Mouse (Mus musculus) natural killer cell, adult 2 months (primary cell): ENCODE measurements around the gene Irf9.

Experiments used
- DNase-seq, 2 experiments: peaks; one replicate each; pipeline ENCODE4 v3.0.0; 2022; ENCODE audit warnings: low spot score in 2 of 2

The Irf9 gene

DNA sequence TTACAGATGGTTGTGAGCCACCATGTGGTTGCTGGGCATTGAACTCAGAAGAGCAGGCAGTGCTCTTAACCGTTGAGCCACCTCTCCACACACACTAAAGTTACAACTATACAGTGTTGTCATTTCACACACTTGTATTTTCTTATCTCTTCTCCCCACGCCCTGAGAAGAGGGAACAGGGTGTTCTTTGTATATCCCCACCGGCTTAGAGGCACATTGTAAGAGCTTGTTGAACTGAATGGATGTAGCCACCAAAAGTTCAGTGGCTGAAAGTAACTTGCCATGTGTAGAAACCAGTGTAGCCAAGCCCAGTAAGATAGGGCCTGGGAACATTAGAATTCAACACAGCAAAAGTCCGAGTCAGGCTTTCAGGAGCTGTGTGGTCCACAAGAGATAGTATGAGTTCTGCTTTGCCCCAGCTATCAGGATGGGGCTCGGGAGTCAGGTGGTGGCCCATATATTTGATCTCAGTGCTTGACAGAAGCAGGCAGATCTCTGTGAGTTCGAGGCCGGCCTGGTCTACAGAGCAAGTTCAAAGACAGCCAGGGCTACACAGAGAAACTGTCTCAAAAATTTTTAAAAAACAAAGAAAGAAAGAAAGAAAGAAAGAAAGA is 11.3 kb downstream of the Irf9 start:
- DNase-seq: no peak

DNA sequence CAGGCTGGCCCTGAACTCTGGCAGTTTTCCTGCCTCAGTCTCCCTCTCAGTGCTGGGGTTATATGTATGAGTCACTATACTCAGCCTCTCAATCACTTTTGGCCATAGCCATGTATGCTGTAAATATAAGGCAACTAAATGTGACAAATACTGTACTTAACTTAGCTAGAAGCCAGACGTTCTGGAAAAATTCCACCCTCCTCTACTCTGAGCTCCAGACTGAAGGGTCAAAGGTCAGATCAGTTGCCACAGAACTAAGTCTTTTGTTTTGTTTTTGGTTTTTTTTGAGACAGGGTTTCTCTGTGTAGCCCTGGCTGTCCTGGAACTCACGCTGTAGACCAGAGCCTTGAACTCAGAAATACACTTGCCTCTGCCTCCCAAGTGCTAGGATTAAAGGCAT is 12.5 kb downstream of the Irf9 start:
- DNase-seq: no peak

DNA sequence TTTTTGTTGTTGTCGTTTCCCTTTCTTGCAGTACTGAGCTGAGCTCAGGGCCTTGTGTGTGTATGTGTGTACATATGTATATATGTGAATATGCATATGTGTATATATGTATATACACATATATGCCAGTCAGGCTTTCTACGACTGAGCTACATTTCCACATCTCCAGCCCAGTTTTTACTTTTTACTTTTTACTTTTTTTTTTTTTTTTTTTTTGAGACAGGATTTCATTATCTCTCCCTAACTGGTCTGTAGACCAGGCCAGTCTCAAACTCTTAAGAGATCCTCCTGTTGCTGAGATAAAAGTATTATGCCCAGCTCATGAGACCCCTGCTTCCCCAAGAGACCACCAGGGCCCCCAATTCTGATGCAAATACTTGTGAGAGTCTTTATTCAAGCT is 13.5 kb downstream of the Irf9 start:
- no peak for DNase-seq

DNA sequence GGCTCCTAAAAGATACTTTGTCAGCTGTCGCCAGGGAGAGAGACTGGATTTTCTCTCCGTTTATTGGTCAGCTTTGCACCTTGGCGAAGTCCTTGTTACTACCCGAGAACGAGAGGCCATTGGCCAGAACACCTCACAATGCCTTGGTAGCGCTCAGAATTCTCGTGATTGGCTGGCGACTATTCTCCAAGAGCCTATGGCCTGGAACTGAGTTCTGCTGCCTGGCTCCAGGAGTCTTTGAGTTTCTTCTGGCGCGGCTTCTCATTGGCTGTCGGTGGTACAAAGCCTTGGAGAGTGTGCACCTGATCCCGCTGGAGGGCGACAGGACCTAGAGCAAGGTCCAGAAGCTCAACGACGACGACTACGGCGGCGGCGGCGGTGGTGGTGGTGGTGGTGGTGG is 14.5 kb downstream of the Irf9 start, which contains the start of gene Rec8:
TSS of gene Rec8 (plus strand) at position 216 of the 400 bp plus-strand sequence.
- peak; percentile 17 to 31 for DNase-seq

DNA sequence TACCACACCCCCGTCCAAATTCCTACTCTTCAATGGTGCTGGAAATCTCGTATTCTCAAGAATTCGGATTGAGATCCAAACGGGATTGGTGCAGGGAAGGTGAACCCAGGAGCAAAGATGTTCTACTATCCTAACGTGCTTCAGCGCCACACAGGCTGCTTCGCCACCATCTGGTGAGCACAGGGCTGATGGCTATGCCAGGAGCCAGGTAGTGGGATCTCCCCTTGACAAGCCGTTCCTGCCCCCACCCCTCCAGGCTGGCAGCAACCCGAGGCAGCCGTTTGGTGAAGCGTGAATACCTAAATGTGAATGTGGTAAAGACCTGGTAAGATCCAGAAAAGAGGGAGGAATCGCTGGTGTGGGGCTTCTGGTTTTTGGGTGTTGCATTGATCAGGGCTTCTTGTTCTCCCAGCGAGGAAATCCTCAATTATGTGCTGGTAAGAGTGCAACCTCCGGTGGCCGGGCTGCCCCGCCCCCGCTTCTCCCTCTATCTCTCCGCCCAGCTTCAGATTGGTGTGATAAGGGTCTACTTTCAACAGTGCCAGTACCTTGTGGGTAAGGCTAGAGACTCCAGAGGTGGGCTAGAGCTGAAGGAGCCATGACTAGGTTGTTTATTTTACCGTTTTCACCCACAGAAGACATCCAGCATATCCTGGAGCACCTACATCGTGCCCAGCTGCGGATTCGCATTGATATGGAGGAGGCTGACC is 15.3 kb downstream of the Irf9 start:
- DNase-seq: no peak

DNA sequence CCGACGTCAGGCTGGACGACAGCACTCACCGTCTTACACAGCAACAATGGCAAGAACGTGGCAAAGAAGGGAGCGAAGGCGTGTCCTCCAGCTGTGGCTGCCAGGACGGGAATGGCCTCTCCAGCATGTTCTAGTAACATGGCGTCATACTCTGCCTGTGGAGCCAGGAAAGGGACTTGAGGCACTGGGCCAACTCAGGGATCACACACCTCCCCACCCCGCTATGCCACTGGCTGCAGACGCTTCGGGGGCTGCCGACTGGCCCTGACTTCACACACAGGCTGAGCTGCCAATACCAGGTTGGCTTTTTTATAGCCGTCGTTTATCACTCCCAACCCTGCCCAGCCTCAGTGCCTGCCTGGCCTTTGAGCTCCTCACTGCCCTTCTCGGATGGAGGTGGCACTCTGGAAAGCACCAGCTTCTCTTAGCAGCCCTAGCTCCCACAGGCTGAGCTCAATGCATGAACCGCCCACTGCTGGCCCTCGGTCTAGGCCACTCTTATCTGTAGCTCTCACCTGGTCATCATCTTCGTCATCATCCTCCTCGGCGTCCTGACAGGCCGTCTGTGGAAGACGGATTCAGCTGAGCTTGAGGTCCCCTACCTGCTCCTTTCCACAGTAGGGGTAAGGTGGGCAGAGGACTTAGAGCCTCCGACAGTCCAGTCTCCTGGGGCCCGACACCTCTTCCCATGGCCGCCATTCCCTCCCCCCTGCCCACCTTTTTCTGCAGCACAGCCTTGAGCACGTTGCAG is 24.9 kb downstream of the Irf9 start:
- DNase-seq: no peak

DNA sequence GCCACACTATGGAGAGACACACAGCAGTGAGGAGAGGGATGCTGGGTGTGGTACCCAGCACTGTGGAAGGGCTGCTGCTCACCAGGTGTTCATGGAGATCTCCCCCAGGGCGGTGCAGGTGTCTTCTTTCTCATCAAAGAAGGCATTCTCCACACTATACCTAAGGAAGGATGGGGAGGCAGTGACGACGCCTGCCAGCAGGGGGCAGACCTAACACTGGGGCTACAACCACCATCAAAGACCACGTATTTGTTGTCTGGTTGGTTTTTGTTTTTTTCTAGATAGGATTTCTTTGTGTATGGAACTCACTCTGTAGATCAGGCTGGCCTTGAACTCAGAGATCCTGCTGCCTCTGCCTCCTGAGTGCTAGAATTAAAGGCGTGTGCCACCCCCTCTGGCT is 25.9 kb downstream of the Irf9 start:
- DNase-seq: peak; percentile 62 to 76

DNA sequence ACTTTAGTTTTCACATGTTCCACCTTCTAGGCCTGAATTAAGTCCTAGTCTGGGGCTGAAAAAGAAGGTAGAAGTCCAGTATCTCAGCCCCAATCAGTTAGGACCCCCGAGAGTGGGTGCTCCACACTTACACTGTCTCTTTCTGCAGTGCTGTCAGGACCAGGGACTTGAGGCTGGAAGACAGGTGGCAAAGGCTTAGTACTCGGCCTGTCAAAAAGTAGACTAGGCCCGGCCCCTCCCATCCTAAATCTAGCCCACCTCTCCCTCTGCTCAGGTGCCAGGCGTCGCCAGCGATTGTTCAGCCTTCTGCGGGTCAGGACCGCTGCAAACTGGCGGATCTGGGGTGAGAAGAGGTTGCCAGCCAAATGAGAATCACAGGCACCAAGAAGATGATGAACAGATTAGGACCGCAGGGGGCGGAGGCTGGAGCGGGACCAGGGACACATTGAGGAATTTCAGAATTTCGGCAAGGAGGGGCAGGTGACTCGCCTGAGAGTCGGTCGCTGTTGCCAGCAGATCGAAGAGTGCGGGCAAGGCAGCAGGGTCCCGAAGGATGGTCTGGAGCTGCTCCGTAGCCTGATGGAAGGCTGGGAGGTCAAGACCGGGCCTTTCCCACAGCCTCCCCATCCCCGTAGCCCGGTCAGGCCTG is 31.6 kb downstream of the Irf9 start:
- no peak for DNase-seq

DNA sequence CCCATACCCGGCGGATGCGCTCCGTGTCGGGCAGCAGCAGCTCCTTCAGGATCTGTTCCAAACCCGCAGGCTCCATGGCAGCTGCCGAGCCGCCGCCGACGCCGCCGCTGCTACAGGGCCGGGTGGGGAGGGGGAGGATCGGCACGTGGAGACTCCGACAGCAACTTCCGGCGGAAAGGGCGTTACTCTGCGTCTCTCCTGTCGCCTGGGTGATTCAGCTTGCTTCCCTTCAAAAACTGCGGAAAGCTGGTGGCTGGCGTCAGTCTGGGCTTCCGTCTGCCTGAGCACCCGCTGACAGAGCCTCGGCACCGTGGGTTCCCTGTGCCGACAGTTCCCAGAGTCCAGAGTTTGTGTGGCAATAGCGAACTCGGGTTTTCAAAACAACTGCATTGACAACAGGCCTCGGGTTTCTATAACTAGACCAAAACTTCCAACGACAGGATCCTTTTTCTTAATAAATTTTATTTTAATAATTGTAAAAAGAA is 32.2 kb downstream of the Irf9 start, which contains the start of gene Ipo4:
TSS of gene Ipo4 (minus strand) at position 435 of the 485 bp plus-strand sequence.
- peak; percentile 67 to 78 for DNase-seq

DNA sequence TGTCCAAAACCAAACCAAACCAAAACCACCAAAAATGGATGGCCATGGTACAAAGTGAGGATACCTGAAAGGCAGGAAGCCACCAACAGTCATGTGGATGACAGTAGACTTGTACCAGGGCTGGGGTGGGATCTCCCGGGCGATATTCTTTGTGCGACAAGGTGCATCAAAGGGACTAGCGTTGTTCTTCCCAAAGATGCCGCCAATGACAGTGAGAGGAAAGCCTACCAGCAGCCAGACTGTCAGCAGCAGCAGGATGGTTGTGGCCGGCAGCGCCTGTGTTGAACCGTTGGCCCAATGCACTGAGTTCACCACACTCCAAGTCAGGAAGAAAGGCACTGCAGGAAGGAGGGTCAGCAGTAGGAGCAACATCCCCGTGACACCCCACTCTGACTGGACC is 34.4 kb downstream of the Irf9 start, which contains the start of gene Gm49378:
TSS of gene Gm49378 (minus strand) at position 101 of the 400 bp plus-strand sequence.
- DNase-seq: no peak

DNA sequence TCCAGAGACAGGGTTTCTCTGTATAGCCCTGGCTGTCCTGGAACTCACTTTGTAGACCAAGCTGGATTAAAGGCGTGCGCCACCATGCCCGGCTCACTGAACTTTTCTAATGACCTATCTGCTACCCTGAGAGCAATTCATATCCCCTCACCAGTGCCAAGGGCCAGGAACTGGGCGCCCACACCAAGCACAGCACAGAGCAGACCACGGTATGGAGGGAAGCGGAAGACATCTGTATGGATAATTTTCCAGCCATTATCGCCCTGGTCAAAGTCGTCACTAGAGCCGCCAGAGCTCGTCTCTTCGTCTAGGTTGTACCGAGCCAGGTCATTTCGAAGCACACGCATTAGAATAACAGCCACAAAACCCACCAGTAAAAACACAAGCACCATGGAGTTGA is 37.4 kb downstream of the Irf9 start:
- no peak for DNase-seq

DNA sequence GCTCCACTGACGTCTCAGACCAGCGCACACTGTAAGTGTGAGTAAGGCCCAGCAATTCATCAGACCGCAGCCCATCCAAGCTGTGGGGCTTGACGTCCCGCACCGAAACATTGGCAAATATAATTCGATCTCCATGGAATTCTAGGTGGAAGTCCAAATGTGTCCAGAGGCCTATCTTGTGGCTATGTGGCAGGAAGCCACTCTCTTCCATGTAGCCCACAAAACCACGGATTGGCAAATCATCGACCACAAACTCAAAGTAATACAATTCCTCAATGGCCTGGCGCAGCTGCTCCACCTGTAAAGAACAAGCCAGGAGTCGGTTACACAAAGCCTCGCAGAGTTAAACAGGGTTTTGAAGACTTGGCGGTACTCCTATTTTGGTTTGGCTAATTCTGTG is 37.9 kb downstream of the Irf9 start:
- DNase-seq: no peak

DNA sequence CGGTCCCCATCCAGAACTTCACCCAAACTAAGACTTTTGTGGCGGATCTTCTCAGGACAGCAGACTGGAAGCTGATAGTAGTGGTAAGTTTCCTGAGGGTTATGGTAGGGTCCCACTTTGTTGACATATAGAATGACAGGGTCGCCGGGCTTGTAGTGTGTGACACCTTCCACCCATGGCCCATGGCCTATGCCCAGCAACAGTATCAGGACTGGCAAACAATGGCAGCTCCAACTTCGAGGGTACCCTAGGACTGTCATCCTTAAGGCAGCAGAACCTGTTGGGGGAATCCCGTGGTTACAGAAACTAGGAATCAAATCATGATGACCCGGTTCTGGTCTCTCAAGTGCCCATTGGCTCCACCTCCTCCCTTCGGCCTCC is 39.3 kb downstream of the Irf9 start:
- DNase-seq: no peak

DNA sequence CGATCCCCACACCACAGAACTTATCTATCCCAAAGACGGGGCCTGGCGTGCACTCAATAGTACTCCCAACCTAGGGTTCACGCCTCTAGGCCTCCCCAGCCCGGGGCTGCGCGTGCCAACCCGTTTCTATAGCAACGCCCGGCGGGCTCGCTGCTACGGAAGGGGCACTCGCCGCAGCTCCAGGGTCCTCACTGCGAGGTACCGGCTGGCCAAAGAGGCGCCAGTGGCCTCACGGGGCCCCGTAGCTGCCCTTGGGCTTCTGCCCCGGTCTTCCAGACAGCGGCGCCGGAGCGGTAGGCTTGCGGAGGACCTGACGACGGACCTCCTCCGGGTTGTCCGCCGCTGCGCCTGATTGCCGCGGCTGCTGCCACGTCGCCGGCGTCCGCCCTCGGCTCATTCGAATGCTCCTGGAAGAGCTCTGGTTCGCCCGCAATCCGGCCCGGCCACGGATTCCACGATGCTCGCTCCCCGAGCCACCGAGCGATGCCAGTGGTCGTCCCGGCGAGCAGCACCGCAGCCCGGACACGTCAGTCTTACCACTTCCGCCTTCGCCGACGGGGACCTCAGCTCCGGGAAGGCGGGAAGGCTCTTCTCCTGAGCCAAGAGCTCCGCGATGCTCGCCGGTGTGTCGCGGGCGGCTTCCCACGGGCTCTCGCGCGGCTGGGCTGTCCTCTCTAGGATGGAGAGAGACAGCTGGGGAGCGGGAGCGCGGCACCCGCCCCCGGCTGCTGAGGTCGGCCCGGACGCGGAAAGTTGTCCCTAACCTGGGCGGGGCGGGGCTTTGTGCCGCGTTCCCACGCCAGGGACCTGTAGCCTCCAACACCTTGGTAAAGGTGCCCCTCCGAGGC is 39.9 kb downstream of the Irf9 start, which contains the start of gene Tm9sf1:
TSS of gene Tm9sf1 (minus strand) at position 747 of the 848 bp plus-strand sequence.
- DNase-seq: peak; percentile 80 to 82

DNA sequence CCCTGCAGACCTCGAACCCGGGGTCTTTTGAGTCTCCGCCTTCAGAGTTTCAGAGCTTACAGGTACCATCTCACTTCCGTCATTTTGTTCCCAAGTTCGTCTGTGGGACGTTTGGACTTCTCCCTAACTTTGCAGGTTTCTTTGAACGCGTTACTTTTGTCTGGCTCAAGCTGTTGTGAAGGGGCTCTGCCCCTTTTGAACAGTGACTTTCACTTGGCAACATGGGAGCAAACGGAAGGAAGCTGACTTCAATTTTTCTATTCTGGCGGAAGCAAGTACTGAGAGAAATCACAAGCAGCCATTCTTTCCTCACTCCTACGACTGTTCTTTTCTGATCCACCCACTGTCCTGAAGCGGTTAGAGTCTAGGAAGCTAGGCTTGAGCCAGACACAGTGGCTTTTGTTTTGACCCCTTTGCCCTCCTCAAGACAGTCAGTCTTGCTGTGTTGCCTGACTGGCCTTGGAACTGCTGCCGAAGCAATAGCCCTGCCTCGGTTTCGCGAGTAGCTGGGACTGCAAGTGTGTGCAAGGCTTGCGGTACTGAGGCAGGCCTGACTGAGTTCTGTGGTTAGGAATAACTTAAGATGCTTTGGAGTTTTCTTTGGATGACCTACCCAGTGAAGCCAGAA is 41.0 kb downstream of the Irf9 start:
- DNase-seq: no peak

DNA sequence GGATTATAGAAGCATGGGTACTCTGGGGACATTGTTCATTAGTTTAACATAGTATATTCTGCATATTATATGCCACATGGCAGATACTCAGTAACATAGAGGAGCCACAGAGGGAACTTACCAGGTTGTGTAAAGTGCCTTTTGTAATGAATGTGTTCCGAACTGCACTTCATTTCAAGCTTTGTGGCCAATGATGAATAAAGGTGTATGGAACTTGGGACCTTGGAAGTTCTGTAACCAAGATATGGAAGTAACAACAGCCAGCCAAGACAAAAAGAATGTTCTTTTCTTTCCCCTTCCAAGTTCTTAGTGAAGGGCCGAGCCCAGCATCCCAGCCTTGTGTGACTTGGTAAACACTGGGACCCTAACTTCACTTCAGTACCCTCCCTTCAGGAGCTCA is 46.5 kb downstream of the Irf9 start, which contains the start of gene Tssk4:
TSS of gene Tssk4 (plus strand) at position 301 of the 400 bp plus-strand sequence.
- no peak for DNase-seq

DNA sequence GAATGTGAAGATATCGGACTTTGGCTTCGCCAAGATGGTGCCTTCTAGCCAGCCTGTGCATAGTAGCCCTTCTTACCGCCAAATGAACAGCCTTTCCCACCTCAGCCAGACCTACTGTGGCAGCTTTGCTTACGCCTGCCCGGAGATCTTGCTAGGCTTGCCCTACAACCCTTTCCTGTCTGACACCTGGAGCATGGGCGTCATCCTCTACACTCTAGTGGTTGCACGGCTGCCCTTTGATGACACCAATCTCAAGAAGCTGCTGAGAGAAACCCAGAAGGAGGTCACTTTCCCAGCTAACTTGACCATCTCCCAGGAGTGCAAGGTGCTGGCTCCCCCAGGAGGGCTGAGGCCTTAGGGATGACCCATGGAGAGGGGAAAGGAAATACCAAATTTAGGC is 48.2 kb downstream of the Irf9 start:
- no peak for DNase-seq

DNA sequence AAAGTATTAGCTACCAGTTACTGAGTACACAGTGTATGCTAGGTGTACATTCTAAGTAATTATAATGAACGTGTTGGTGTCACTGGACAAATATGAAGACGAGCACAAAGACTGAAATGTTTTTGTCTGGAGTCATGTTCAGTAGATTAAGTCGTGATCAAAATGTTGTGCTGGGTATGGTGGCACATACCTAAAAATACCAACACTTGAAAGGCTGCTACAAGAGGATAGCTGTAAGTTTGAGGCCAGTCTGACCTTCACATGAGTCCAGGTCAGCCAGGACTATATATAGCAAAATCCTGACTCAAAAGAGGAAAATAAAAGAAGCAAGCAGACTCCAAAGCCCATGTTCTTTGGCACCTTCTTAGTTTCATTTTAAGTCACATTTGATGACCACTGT is 53.6 kb downstream of the Irf9 start:
- DNase-seq: no peak

DNA sequence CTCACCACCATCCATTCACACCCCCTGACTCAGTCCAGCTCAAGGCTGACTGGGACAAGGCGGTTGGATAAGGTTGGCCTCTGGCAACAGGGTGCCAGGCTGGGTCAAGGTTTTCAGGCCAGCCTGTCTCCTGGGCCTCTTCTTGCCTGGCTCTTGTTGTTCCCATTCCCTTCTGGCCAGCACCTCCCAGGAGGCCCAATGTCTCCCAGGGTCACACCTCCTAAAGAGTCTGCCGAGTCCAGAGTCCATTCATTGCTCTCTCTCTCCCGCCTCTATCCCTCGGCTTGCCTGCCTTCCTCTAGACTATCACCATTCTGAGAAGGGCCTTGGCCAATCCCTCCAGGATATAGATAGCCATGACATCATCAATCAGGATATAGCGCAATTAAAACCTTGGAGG is 54.6 kb downstream of the Irf9 start:
- DNase-seq: no peak
